Mouse (Mus musculus) urinary bladder, postnatal 10 days (tissue): ENCODE results near the gene Gjc1.

Experiments used
- DNase-seq: peaks from one replicate; pipeline ENCODE4 v3.0.0; 2022; ENCODE audit warnings: low spot score

Gjc1 gene

DNA sequence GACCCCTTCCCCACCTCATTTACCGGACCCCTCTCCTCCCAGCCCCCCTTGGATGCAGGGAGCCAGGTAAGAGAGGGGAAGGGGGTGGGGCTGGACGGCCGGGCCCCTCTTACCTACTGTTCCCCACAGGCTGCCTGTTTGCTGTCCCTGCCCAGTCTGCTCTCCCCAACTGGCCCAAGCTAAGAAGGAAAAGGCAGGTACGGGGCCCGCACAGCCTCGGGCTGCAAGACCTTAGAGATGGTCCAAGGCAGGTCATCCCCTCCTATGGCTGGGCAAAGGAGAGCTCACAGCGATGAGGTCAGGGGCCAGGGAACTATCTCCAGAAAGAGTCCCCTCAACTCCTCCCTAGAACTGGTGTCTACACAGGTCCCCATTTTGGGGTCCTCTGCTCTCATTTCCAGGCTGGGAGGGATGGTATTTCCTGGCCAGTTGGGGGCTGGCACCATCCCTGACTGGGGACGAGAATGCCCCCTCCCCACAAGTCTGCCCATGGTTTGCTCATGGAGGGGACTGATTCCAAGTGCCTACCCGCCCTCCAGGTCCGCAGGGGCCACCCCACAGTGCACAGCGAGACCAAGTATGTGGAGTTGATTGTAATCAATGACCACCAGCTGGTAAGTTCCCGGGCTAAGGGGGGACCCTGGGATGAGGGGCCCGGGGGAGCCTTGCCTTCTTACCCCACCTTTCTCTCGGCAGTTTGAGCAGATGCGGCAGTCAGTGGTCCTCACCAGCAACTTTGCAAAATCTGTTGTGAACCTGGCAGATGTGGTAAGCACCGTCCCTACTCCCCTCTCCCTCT, 47.4 kb downstream of the Gjc1 start:
- DNase-seq = no peak

- DNase-seq = no peak
These were observed 48.7 kb downstream of the Gjc1 start for GRCm38 (mm10) chr11:102770662-102771435.

DNA sequence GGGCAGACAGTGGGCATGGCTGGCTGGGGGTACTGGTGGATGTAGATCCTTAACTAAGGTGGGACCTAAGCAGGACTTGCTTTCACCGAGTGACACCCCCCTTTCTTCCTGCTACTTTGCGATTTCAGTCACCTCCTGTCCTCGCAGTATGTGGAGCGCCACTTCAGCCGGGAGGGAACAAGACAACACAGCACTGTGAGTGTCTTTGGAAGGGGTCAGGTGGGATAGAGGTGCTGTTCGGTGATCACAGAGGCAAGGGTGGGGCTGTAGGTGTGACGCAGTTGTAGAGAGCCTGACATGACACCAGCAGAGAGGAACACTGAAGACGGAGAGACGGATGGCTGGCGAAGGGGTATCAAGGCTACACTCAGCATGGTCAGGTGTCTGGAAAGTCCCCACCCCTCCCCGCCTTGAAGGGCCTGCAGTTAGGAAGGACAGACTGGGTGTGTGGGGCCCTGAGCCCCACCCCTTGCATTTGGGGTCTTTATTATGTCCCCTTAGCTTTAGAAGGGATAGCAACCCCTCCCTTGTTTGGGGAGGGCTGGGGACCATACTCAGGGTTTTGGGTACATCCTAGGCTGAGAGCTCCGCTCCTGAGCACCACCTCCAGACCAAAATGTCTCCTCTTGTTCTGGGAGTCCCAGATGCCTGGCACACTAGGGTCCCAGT, 49.4 kb downstream of the Gjc1 start:
- DNase-seq = no peak

GRCm38 (mm10) chr11:102769141-102769540, 50.4 kb downstream of the Gjc1 start:
- DNase-seq = no peak

DNA sequence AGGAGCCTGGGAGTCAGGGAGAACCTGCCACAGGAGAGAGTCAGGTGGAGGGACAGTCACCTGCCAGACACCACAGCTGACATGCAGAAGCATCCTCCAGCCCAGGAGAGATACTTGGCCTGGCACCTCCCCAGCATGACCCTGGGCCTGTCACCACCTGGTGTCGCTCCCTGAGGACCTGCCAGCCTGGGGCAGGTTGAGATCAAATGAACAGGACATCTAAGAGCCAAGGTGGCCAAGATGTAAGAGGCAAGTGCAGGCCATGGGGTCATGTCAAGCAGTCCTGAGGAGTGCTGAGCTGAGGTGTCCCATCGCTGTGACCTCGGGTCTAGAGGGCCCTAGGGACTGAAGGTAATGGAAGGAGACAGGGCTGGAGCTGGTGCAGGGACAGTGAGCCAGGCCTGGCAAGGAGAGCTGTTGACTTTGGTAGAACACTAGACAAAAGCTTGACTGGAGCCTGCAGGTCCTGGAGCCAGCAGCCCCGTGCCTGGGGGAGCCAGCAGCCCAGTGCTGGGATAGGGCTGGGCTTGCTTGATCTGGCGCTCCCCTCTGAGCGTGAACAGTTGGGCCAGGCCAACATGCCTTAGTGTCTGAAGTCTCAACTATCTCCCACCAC, 52.3 kb downstream of the Gjc1 start:
- DNase-seq = no peak

- no peak for DNase-seq
These were observed 54.1 kb downstream of the Gjc1 start for GRCm38 (mm10) chr11:102765416-102765815.

GRCm38 (mm10) chr11:102763009-102763767, 56.3 kb downstream of the Gjc1 start:
- DNase-seq = no peak

GRCm38 (mm10) chr11:102762248-102762647, 57.3 kb downstream of the Gjc1 start:
- no peak for DNase-seq

- DNase-seq = no peak
These were observed 57.9 kb downstream of the Gjc1 start, which contains the start of gene Adam11 for GRCm38 (mm10) chr11:102761309-102762210. Gene Adam11, plus strand, starts transcription at chr11:102761439.

DNA sequence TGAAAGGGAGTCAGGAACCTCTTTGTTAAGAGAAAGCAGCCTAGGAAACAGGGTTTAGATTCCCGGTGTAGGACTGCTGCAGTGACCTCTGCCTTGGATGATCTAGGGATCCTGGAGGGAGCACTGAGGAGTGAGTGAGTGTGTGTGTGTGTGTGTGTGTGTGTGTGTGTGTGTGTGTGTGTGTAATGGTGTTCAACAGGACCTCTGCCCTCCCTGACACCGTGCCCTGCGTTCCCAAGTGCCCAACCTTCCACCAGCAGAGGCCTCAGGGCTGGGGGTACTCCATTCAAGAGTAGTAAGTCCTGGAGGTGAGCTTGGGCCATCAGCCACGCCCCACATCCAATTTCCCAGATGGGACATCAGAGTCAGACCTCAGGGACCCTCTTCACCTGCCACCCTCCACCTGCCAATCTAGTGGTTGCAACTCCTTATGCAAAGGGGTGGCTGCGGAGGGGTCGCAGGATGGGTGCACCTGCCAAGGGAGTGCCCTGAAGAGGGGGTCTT, 58.6 kb downstream of the Gjc1 start:
- no peak for DNase-seq

DNA sequence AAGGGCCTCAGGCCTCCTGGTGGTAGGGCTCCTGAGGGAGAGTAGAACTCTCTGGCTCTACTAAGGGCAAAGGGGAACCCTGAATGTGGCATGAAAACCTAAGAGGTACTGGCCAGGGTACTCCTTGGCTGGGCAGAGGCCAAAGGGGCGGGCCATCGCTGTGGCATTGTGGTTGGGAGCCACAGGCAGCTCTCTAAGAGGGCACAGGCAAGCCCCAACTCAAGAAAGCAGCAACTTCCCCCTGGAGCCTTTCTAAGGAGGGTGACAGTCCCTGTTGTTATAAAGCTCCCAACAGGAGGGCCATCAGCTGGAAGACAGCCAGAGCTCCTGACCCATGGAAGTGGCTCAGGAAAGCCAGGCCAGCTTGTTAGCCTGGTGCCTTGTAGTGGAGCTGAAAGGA, 60.5 kb downstream of the Gjc1 start:
- no peak for DNase-seq

GRCm38 (mm10) chr11:102755391-102755790, 64.1 kb downstream of the Gjc1 start:
- no peak for DNase-seq

DNA sequence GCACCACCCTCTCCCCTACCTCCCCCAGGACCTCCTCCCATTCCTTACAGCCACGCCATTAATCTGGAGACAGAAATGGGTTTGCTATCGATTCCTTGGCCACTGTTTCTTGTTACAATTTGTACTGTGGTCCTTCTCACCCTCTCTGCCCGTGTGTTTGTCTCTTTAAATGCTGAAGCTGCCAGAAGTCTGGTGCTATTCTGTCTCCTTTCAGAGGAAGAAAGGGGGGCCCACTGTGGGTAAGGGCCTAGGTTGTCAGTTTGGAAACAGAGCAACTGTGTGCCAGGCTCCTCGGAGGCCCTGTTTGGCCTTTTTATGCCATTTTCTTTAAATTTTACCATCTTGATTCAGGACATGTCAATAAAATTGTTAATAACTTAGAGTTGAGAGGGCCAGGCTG, 65.1 kb downstream of the Gjc1 start:
- no peak for DNase-seq

GRCm38 (mm10) chr11:102753591-102754324, 65.7 kb downstream of the Gjc1 start:
- no peak for DNase-seq

DNA sequence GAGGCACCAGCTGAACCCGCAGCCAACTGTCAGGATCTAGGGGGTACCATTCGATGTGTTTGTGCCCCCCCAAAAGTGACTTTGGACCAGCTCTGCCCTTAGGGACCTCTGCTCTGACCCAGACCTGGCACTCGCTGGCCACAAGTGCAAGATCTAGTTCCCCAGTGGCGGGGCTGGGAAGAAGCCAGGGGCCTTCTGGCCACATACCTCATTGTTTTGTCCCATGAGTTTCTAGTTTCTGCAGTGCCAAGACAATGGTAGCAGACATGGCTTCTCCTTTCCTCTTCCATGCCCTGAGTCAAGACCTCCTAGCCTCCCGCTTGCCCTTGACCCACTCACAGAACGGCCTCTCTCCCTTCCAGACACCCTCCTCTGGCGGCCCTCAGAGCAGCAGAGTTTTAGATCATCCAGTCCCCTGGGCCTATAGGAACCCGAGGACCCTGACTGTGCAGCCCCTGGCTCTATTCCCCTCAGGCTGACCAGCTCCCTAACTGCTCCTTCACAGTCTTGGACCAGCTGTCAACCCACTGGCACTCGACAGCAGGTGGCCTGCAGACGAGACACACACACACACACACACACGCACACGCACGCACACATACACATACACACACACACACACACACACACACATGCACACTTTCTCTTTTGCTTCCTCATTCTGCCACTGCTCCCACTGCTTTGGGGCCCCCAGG, 66.5 kb downstream of the Gjc1 start:
- DNase-seq = no peak

- DNase-seq = no peak
These were observed 69.8 kb downstream of the Gjc1 start for GRCm38 (mm10) chr11:102749712-102750111.
